ENCODE assay signal across 15 mouse cellular contexts in the genomic region with DNA sequence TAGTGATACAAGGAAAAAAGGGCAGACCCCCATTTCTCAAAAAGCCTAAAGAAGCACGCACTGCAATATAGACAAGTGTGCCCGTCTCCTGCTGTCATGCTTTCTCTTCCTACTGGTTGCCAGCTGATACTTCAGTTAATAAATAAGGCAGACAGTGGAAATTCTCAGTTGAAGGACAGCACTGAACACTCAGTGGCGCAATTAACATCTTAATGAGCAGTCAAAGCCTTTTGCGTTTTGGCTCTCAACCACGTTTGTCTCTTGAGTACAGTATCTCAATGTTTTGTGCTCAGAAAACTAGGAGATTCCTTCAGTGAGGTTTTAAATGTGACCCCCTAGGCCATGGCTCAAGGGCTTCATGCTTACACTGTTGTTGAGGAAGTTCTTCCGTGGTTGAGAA.
"Had no signal": no experiment of that assay in that cellular context is flagged by ENCODE, and none has a peak within 500 bp of the region (broad histone marks: within the 10 kb centered on the region; RNA-seq: fewer than 3 reads in every experiment).

No protein-coding gene starts in this region.

- H3K4me3 ChIP-seq: megakaryocyte, embryonic 14.5 days; midbrain, embryonic 13.5 days; midbrain, embryonic 15.5 days; neural tube, embryonic 12.5 days; stomach, embryonic 15.5 days had no signal

- H3K27me3 ChIP-seq: megakaryocyte, embryonic 14.5 days; midbrain, embryonic 13.5 days; midbrain, embryonic 15.5 days; neural tube, embryonic 12.5 days; stomach, embryonic 15.5 days had no signal

- H3K27ac ChIP-seq: midbrain, embryonic 13.5 days; midbrain, embryonic 15.5 days; neural tube, embryonic 12.5 days; stomach, embryonic 15.5 days; stomach, postnatal 0 days had no signal

- DNase-seq: lung, adult 18-20 months; lung, embryonic 14.5 days; lung, postnatal 10 days; lung, postnatal 4 days; right cerebral cortex, postnatal 14 days; thymus, adult 2 months; thymus, postnatal 25 days; thymus, postnatal 4 days had no signal

- H3K4me1 ChIP-seq: megakaryocyte, embryonic 14.5 days; midbrain, embryonic 13.5 days; midbrain, embryonic 15.5 days; neural tube, embryonic 12.5 days; stomach, embryonic 15.5 days had no signal

- H3K9me3 ChIP-seq: midbrain, embryonic 13.5 days; midbrain, embryonic 15.5 days; neural tube, embryonic 12.5 days; stomach, embryonic 15.5 days had no signal

- H3K4me2 ChIP-seq: lung, embryonic 14.5 days; midbrain, embryonic 11.5 days; midbrain, embryonic 13.5 days; midbrain, embryonic 15.5 days; neural tube, embryonic 12.5 days; stomach, embryonic 15.5 days had no signal

- ATAC-seq: midbrain, embryonic 13.5 days; midbrain, embryonic 15.5 days had no signal

- H3K36me3 ChIP-seq: midbrain, embryonic 13.5 days; midbrain, embryonic 15.5 days; neural tube, embryonic 12.5 days; stomach, embryonic 15.5 days had no signal

- H3K9ac ChIP-seq: lung, embryonic 14.5 days; midbrain, embryonic 13.5 days; midbrain, embryonic 15.5 days; neural tube, embryonic 12.5 days; stomach, embryonic 15.5 days had no signal
